Mouse (Mus musculus): Measurements from ENCODE around the gene Sec31b. TPM values are rescaled to one million over a fixed set of nuclear protein-coding genes. Genes with fewer than 3 reads are reported as not detected.

The Sec31b gene
- total RNA-seq, 2 experiments from 2014 or later: 0.07 to 0.36 TPM

DNA sequence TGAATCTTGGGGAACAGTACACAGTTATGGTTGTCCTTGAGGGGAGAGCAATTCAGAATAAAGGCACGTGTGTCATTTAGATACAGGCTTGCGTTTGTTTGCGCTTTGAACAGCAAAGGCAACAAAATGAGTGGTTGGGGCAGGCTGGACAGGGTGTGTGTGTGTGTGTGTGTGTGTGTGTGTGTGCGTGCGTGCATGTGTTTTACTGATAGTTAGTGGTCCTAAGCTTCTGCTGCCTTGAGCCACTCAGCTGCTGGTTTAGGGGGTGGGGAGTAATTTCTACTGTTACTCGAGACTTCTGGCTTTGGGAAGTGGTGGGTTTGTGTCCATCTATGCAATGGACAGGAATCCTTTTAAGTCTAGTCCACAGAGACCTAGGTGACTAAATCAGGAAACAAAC lies 46.7 kb downstream of the Sec31b start:
- DNase-seq (ENCODE audit: low spot score in 2 of 2): no peak
- intact Hi-C loops (cut with DNase I): no loop called here

DNA sequence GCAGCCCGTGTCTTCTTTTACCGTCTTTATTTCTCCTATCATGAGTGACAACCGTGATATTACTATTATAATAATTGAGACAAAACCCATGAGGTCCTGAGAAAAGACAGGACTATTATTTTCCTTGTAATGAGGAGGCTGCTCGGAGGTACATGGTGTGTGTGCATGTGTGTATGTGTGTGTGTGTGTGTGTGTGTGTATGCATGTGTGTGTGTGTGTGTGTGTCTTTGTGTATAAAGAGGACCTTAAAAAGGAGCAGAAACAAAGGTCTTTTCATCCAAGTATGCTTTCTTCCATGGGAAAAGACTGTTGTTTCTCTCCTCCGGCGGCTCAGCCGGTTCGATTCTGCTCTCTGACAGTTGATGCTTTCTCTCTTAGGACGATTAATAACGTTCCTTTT lies 48.7 kb downstream of the Sec31b start:
- intact Hi-C loops (cut with DNase I): no loop called here

DNA sequence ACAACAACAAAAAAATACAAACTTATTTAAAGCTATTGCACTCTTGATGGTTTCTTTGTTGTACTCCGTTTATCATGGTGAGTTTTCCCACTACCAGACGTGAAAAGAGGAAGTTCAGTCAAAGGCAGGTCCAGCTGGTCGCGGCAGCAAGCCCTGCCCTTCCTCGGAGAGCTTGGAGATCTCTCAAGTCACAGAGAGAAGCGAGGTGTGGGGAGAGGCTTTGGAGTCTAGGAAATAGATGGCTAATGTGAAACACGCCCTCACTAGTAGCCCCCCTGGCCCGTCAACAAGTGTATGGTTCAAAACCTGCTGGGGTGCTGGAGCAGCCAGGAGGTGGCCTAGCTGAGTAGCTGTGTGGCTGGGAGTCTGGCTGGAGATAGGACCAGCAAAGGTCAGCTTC lies 49.2 kb downstream of the Sec31b start:
- DNase-seq (ENCODE audit: low spot score in 2 of 2): no peak
- intact Hi-C loops (cut with DNase I): no loop called here

More for the DNA sequence above, 48.7 kb downstream of the Sec31b start:
- DNase-seq (ENCODE audit: low spot score in 2 of 2): no peak

DNA sequence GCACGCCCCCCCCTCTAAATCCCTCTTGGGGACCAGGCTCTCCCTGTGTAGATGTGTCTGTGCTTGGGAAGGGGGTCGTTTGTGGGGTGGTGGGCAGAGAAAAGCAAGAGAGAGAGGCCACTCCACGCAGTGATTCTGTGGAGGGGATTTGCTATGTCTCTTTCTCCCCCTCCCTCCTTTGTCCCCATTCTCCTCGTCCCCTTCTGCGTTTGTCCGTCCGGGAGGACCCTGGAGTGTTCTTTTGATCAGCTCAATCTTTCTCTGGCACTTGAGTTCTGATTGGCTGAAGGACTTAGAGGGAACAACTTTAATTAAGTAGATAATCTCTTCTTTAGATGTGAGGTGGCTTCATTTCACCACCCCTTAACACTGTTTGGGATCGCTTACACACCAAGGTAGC lies 52.5 kb downstream of the Sec31b start, which contains the start of gene Wnt8b:
Wnt8b (plus strand) TSS at position 345 of the 400 bp plus-strand sequence.
- DNase-seq (ENCODE audit: low spot score in 2 of 2): no peak
- intact Hi-C loops (cut with DNase I): no loop called here

DNA sequence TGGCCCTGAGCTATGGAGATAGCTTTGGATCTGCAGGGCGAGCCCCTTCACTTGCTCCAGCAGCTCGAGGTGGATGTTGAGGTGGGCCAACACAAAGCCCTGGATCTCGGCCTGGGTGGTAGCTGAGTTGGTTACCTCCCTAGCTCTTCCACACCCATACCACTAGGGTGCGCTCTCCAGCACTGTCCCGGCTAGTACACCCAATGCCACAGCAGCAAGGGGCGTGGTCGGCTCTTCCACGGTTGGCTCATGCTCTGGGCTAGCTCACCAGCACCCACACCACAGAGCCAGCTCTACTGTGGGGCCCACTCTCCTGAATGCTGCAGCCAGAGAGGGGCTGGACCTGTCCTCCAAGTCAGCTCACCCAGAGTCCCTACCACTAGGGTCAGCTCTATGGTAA lies 58.4 kb downstream of the Sec31b start:
- DNase-seq (ENCODE audit: low spot score in 2 of 2): no peak

DNA sequence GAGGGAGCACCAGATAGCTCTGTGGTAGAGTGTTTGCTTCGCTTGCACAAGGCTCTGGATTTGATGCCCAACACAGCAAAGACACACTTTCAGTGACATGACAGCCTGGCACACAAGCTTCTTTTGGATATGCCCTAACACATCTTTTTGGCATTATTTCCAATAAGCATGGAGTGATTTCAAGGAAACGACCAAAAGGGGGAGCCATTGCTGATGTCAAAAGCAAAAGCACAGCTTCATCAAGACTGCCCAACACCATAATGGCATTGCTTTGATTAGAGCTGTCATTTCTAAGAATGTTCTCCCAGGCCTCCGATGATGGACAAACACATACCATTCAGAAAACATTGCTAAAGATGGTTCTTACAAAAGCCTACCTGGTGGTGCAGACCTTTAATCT lies 69.1 kb downstream of the Sec31b start:
- intact Hi-C loops (cut with DNase I): no loop called here
- DNase-seq (ENCODE audit: low spot score in 2 of 2): no peak

More for the DNA sequence above, 58.4 kb downstream of the Sec31b start:
- intact Hi-C loops (cut with DNase I): no loop called here

DNA sequence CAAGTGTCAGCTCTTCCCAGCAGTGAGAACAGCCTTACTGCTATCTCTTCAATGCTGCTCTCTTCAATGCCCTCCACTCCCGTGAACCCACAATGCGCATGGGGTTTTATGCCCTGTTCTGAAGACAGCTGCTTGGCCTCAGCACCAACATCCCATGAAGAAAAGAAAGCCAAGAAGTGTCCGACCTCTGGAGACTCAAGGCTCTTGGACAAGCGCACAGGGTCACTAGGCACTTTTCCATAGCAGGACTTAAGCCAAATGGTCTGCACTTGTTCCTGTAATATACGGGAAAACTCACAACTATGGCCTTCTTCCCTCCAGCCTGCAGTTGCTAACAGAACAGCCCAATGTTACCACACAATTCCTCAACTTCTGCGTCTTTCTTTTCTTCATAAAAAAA lies 70.4 kb downstream of the Sec31b start:
- no peak for DNase-seq (ENCODE audit: low spot score in 2 of 2)
- intact Hi-C loops (cut with DNase I): no loop called here

DNA sequence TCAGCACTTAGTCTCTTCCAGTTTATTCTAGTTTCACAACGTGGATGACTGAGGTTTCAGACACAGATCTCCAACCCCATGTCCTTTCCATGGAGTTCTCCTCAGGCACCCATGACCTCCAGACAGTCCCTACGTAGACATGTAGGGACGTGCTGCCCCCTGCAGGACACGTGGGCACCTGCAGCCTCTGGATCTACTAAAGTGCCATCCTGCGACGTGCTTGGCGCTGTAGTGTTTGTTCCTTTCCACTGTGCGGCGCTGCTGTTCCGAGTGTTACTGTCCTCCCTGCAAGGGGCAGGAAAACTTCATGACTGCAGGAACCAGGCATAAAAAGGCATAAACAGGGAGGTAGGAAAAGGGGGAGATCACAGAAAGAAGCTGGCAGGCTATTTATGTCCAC lies 71.5 kb downstream of the Sec31b start:
- intact Hi-C loops (cut with DNase I): no loop called here
- DNase-seq (ENCODE audit: low spot score in 2 of 2): peak; percentile 50 to 65

Other genes starting within 250 kb of the Sec31b start
- 1 to 10 TPM; 2.2 to 3.1 TPM for gene Scd4, start 212.8 kb downstream of the Sec31b start, total RNA-seq (2021)
- gene Scd1, start 138.0 kb downstream of the Sec31b start, total RNA-seq (2021): 100 to 1,000 TPM; 141 to 168 TPM
- gene Wnt8b, start 52.4 kb downstream of the Sec31b start, total RNA-seq (2021): not detected
- gene Gm20538, start 7.0 kb upstream of the Sec31b start, total RNA-seq (2021): not detected
- 100 to 1,000 TPM; 365 to 378 TPM for gene Ndufb8, start 9.6 kb upstream of the Sec31b start, total RNA-seq (2021)
- gene Hif1an, start 17.0 kb upstream of the Sec31b start, total RNA-seq (2021): 10 to 100 TPM; 26.3 to 31.9 TPM
- under 1 TPM; 0.16 to 0.32 TPM for gene Pax2, start 210.2 kb upstream of the Sec31b start, total RNA-seq (2021)

Measured in left cerebral cortex, postnatal 36 days (tissue).